Mouse (Mus musculus) erythroid progenitor cell, adult 5-6 weeks (primary cell): ENCODE results near the gene Gnb1l. TPM values are rescaled to one million over a fixed set of nuclear protein-coding genes. Genes with fewer than 3 reads are reported as not detected.

Experiments
- ATAC-seq: replicated peaks from 2 replicates; pipeline ENCODE4 v1.8.0; 2016; ENCODE audit warnings: moderate number of reproducible peaks, mild to moderate bottlenecking, moderate TSS enrichment, inconsistent platforms; ENCODE audit not compliant: poor library complexity, low FRiP score, severe bottlenecking
- total RNA-seq, 2 experiments: library from RNA; stranded (forward) in 1 of 2; stranded (reverse) in 1 of 2; fragments of 150-400 nt in 1 of 2; fragments of 186-747, 209-891 nt in 1 of 2; gene quantifications; 2 replicates each; pipeline versions ENCODE4 v1.2.3 to v1.2.4; 2015 to 2017; ENCODE audit warnings: low replicate concordance in 2 of 2

The Gnb1l gene
- total RNA-seq, 2 experiments from 2014 or later, result 17.2 TPM; not detected in 1

GRCm38 (mm10) chr16:18537407-18537990, 39.0 kb downstream of the Gnb1l start:
- no peak for ATAC-seq

- ATAC-seq, result no peak
Observed at GRCm38 (mm10) chr16:18539281-18539680, 40.8 kb downstream of the Gnb1l start.

- no peak for ATAC-seq
Observed at GRCm38 (mm10) chr16:18543151-18543829, 44.8 kb downstream of the Gnb1l start.

- no peak for ATAC-seq
Observed at GRCm38 (mm10) chr16:18547891-18548290, 49.4 kb downstream of the Gnb1l start.

GRCm38 (mm10) chr16:18551604-18552003, 53.1 kb downstream of the Gnb1l start:
- ATAC-seq, result no peak

GRCm38 (mm10) chr16:18552106-18552710, 53.7 kb downstream of the Gnb1l start:
- no peak for ATAC-seq

GRCm38 (mm10) chr16:18554721-18555120, 56.2 kb downstream of the Gnb1l start:
- no peak for ATAC-seq

- ATAC-seq, result no peak
Observed at GRCm38 (mm10) chr16:18555235-18555935, 56.9 kb downstream of the Gnb1l start.

GRCm38 (mm10) chr16:18556461-18556860, 57.9 kb downstream of the Gnb1l start:
- ATAC-seq, result 0 out of 2 replicates have a peak, but pooled peaks have one; percentile 7

- ATAC-seq, result no peak
Observed at GRCm38 (mm10) chr16:18564472-18564871, 66.0 kb downstream of the Gnb1l start.

- ATAC-seq, result no peak
Observed at GRCm38 (mm10) chr16:18568599-18568998, 70.1 kb downstream of the Gnb1l start.

- no peak for ATAC-seq
Observed at GRCm38 (mm10) chr16:18574196-18574595, 75.7 kb downstream of the Gnb1l start.

- no peak for ATAC-seq
Observed at GRCm38 (mm10) chr16:18577071-18577470, 78.6 kb downstream of the Gnb1l start.

- ATAC-seq, result no peak
Observed at GRCm38 (mm10) chr16:18577599-18578160, 79.2 kb downstream of the Gnb1l start.

GRCm38 (mm10) chr16:18580389-18580788, 81.9 kb downstream of the Gnb1l start:
- no peak for ATAC-seq

GRCm38 (mm10) chr16:18581050-18581622, 82.6 kb downstream of the Gnb1l start:
- no peak for ATAC-seq

- no peak for ATAC-seq
Observed at GRCm38 (mm10) chr16:18581623-18582205, 83.2 kb downstream of the Gnb1l start.

- ATAC-seq, result no peak
Observed at GRCm38 (mm10) chr16:18582426-18583148, 84.1 kb downstream of the Gnb1l start.

- ATAC-seq, result no peak
Observed at GRCm38 (mm10) chr16:18583169-18583568, 84.7 kb downstream of the Gnb1l start.
